ENCODE assay signal across 8 mouse cellular contexts in the genomic region with DNA sequence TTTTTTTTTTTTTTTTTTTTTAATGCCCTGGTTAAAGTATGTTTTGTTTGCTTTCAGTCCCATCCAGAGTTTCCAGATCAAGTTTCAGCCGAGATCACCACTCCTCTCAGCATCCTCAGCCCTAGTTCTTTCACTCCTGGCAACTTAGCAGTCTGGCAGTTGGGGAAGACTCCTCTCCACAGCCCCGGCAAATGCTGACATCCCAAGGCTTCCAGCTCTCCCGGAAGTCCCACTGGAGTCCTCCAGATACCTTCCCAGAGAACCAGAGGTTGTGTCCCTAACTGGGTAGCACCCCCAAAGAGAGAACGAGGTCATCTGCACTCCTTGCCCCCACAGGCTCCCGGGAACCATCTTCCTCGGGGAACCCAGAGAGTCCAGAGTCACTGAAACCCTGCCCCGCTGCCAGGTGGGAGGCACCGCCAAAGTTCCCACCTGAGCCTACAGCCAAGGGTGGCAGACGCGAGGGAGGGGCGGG. TPM values are rescaled to one million over a fixed set of nuclear protein-coding genes. Genes with fewer than 3 reads are reported as not detected.
A peak's percentile ranks its signal among the peaks of the same experiment; 100 is the strongest.
DNase-seq lines count a peak whose midpoint lies in the region; ATAC-seq lines count a peak whose summit lies in the region.

No protein-coding gene starts in this region.

- H3K4me1 ChIP-seq in forebrain, embryonic 16.5 days (replicated peaks; ENCODE audit: control insufficient read depth, insufficient read depth, low read length) = peaks cover 19% of the 10 kb centered on the region
- H3K4me1 ChIP-seq in kidney, embryonic 14.5 days (ENCODE audit: control insufficient read depth, insufficient read depth, low read length) = 0 out of 2 replicates have a peak, but pooled peaks cover 2% of the 10 kb centered on the region
- peaks cover 8% of the 10 kb centered on the region for H3K4me1 ChIP-seq in neural tube, embryonic 14.5 days (ENCODE audit: control insufficient read depth, insufficient read depth, low read length)

- no peak overlapping the region for H3K27ac ChIP-seq in forebrain, embryonic 16.5 days (ENCODE audit: low read length)
- H3K27ac ChIP-seq in kidney, embryonic 14.5 days (ENCODE audit: low read depth, low read length) = peak overlapping the region; percentile 90
- peak overlapping the region; percentile 88 for H3K27ac ChIP-seq in neural tube, embryonic 14.5 days (ENCODE audit: low read depth, low read length)

- peaks cover 26% of the 10 kb centered on the region for H3K27me3 ChIP-seq in forebrain, embryonic 16.5 days (replicated peaks; ENCODE audit: control insufficient read depth, insufficient read depth, low read length)
- no peaks in the 10 kb centered on the region; the same call in 1 of the 2 replicates for H3K27me3 ChIP-seq in kidney, embryonic 14.5 days (ENCODE audit: control insufficient read depth, insufficient read depth, low read length)
- no peaks in the 10 kb centered on the region; the same call in 1 of the 2 replicates for H3K27me3 ChIP-seq in neural tube, embryonic 14.5 days (ENCODE audit: control insufficient read depth, insufficient read depth, low read length)

- peak; percentile 13 for DNase-seq in kidney, adult 9 months
- DNase-seq in kidney, postnatal 4 days = no peak
- peak; percentile 74 for DNase-seq in R1 (ENCODE audit: low read depth, low spot score)
- DNase-seq in cerebellum, postnatal 14 days = no peak
- no peak for DNase-seq in left cerebral cortex, adult 8-10 months (ENCODE audit: low spot score in 2 of 2)

- H3K36me3 ChIP-seq in forebrain, embryonic 16.5 days (ENCODE audit: control insufficient read depth, insufficient read depth) = no peaks in the 10 kb centered on the region
- H3K36me3 ChIP-seq in kidney, embryonic 14.5 days (ENCODE audit: control insufficient read depth, insufficient read depth, low read length) = no peaks in the 10 kb centered on the region
- H3K36me3 ChIP-seq in neural tube, embryonic 14.5 days (ENCODE audit: control insufficient read depth, insufficient read depth, low read length) = no peaks in the 10 kb centered on the region

- WGBS in forebrain, embryonic 16.5 days = under 1% methylated on average over 11 of the region's 11 CpGs
- 0% methylated on average over 11 of the region's 11 CpGs for WGBS in kidney, embryonic 14.5 days
- 0% methylated on average over 11 of the region's 11 CpGs for WGBS in neural tube, embryonic 14.5 days

- H3K4me3 ChIP-seq in forebrain, embryonic 16.5 days (replicated peaks; ENCODE audit: low read length) = peak overlapping the region; percentile 87
- H3K4me3 ChIP-seq in kidney, embryonic 14.5 days (ENCODE audit: low read length) = peak overlapping the region; percentile 79
- H3K4me3 ChIP-seq in neural tube, embryonic 14.5 days (ENCODE audit: low read depth, low read length) = peak overlapping the region; percentile 81

- no peaks in the 10 kb centered on the region for H3K9me3 ChIP-seq in forebrain, embryonic 16.5 days (ENCODE audit: control insufficient read depth, low read length)
- H3K9me3 ChIP-seq in kidney, embryonic 14.5 days (ENCODE audit: control insufficient read depth, low read length) = no peaks in the 10 kb centered on the region
- no peaks in the 10 kb centered on the region for H3K9me3 ChIP-seq in neural tube, embryonic 14.5 days (ENCODE audit: control insufficient read depth, low read length)

- H3K9ac ChIP-seq in forebrain, embryonic 16.5 days (replicated peaks; ENCODE audit: low read depth, low read length) = peak overlapping the region; percentile 74
- peak overlapping the region; percentile 81 for H3K9ac ChIP-seq in kidney, embryonic 14.5 days (ENCODE audit: low read depth, low read length)
- peak overlapping the region; percentile 80 for H3K9ac ChIP-seq in neural tube, embryonic 14.5 days (replicated peaks; ENCODE audit: low read depth, low read length)

- H3K4me2 ChIP-seq in forebrain, embryonic 16.5 days (ENCODE audit: low read length) = peak overlapping the region; percentile 68
- H3K4me2 ChIP-seq in kidney, embryonic 14.5 days (replicated peaks; ENCODE audit: low read depth, low read length) = peak overlapping the region; percentile 89
- H3K4me2 ChIP-seq in neural tube, embryonic 14.5 days (ENCODE audit: low read depth, low read length) = peak overlapping the region; percentile 94

- ATAC-seq in forebrain, embryonic 16.5 days = peak; percentile 3; the same call in 1 of the 2 replicates
- ATAC-seq in kidney, embryonic 14.5 days (ENCODE audit: low FRiP score, low TSS enrichment) = no peak; the same call in 1 of the 2 replicates
- no peak for ATAC-seq in neural tube, embryonic 14.5 days (ENCODE audit: low read depth)

RNA-seq across cellular contexts. Expression of a gene that starts 1.2 kb away (rescaled TPM):
- 23.8 and 24.8 TPM in 2 replicates for polyA plus RNA-seq in forebrain, embryonic 16.5 days (2015; fragmentation: Nextera tagmentation; extraction: Ambion mirVana)
- polyA plus RNA-seq in kidney, embryonic 14.5 days (2014; fragmentation: Nextera tagmentation; extraction: Ambion mirVana) = 19.9 and 34.4 TPM in 2 replicates
- polyA plus RNA-seq in neural tube, embryonic 14.5 days (2014; fragmentation: Nextera tagmentation; extraction: Ambion mirVana) = 61.0 and 68.9 TPM in 2 replicates
- 10 to 100 TPM; 71.0 to 86.4 (median 79.6) TPM for total RNA-seq in left cerebral cortex, adult 8-10 months (2022)

Comparison
In these comparisons a context has a peak if more than half of its experiments do, and no peak if none do; other contexts are left out.
1. DNase-seq: peak in kidney, adult 9 months (single experiment) and R1 (single experiment); none in kidney, postnatal 4 days (0 of 2), cerebellum, postnatal 14 days (0 of 2) and left cerebral cortex, adult 8-10 months (0 of 2).
2. Peak in every context shown above with its lines, with median percentiles within 50 percentile points of each other: H3K4me2 ChIP-seq, H3K4me3 ChIP-seq and H3K9ac ChIP-seq.